ENCODE assay signal across 8 mouse cellular contexts in the genomic region with DNA sequence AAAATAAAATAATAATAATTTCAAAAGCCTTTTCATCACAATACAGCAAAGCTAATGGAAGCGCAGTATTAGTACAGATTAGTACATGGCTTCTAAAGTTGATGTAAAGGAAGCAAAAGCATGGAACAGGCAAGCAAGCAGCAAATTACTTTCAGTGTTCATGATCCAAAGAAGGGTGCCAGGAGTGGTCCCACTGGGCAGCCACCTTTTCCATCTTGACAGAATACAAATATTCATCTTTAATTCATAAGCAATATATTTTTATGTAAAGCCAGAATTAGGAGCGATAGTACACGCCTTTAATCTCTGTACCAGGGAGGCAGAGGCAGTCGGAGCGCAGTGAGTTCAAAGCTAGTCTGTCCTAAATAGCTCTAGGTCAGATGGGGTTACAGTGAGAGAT. TPM values are rescaled to one million over a fixed set of nuclear protein-coding genes. Genes with fewer than 3 reads are reported as not detected.
DNase-seq lines count a peak whose midpoint lies in the region; ATAC-seq lines count a peak whose summit lies in the region.

No protein-coding gene starts in this region.

- no peak for ATAC-seq in kidney, embryonic 14.5 days (ENCODE audit: low FRiP score, low TSS enrichment)
- ATAC-seq in hindbrain, embryonic 16.5 days: no peak
- peak; percentile 19; the same call in 1 of the 2 replicates for ATAC-seq in midbrain, embryonic 16.5 days

- H3K36me3 ChIP-seq in kidney, embryonic 14.5 days (ENCODE audit: control insufficient read depth, insufficient read depth, low read length): peaks cover 8% of the 10 kb centered on the region
- peaks cover 16% of the 10 kb centered on the region for H3K36me3 ChIP-seq in embryonic facial prominence, embryonic 10.5 days (replicated peaks)
- H3K36me3 ChIP-seq in hindbrain, embryonic 16.5 days (ENCODE audit: control insufficient read depth, insufficient read depth, low read length): peaks cover 2% of the 10 kb centered on the region; the same call in 1 of the 2 replicates
- no peaks in the 10 kb centered on the region for H3K36me3 ChIP-seq in midbrain, embryonic 16.5 days (ENCODE audit: control insufficient read depth, insufficient read depth, low read length)

- peak overlapping the region; percentile 85 for H3K4me2 ChIP-seq in kidney, embryonic 14.5 days (replicated peaks; ENCODE audit: low read depth, low read length)
- H3K4me2 ChIP-seq in hindbrain, embryonic 16.5 days (ENCODE audit: low read length): peak overlapping the region; percentile 85
- peak overlapping the region; percentile 88 for H3K4me2 ChIP-seq in midbrain, embryonic 16.5 days (ENCODE audit: low read length)

- H3K27ac ChIP-seq in kidney, embryonic 14.5 days (ENCODE audit: low read depth, low read length): peak overlapping the region; percentile 90; the same call in 1 of the 2 replicates
- H3K27ac ChIP-seq in embryonic facial prominence, embryonic 10.5 days (replicated peaks): peak overlapping the region; percentile 93
- peak overlapping the region; percentile 76 for H3K27ac ChIP-seq in hindbrain, embryonic 16.5 days (ENCODE audit: low read depth, low read length)
- H3K27ac ChIP-seq in midbrain, embryonic 16.5 days (ENCODE audit: low read length): peak overlapping the region; percentile 94

- peak overlapping the region; percentile 67; the same call in 1 of the 2 replicates for H3K9ac ChIP-seq in kidney, embryonic 14.5 days (ENCODE audit: low read depth, low read length)
- H3K9ac ChIP-seq in hindbrain, embryonic 16.5 days (ENCODE audit: low read depth, low read length): peak overlapping the region; percentile 74
- H3K9ac ChIP-seq in midbrain, embryonic 16.5 days (ENCODE audit: low read depth, low read length): peak overlapping the region; percentile 79

- no peak for DNase-seq in kidney, adult 11 months
- no peak for DNase-seq in embryonic facial prominence, embryonic 10.5 days (ENCODE audit: low spot score)
- DNase-seq in thymus, adult 18-20 months: no peak
- DNase-seq in ovary, adult 18-20 months (ENCODE audit: low spot score): no peak
- DNase-seq in cerebellum, adult 18-20 months: no peak

- WGBS in kidney, embryonic 14.5 days: 75% methylated on average over 5 of the region's 5 CpGs
- WGBS in embryonic facial prominence, embryonic 10.5 days: 81% methylated on average over 5 of the region's 5 CpGs
- WGBS in hindbrain, embryonic 16.5 days: 75% methylated on average over 5 of the region's 5 CpGs
- WGBS in midbrain, embryonic 16.5 days: 56% methylated on average over 5 of the region's 5 CpGs

- H3K4me3 ChIP-seq in kidney, embryonic 14.5 days (ENCODE audit: low read length): peak overlapping the region; percentile 67
- peak overlapping the region; percentile 85 for H3K4me3 ChIP-seq in embryonic facial prominence, embryonic 10.5 days
- H3K4me3 ChIP-seq in hindbrain, embryonic 16.5 days (ENCODE audit: low read length): peak overlapping the region; percentile 72
- H3K4me3 ChIP-seq in midbrain, embryonic 16.5 days (ENCODE audit: low read depth, low read length): peak overlapping the region; percentile 69

- H3K9me3 ChIP-seq in kidney, embryonic 14.5 days (ENCODE audit: control insufficient read depth, low read length): no peaks in the 10 kb centered on the region
- no peaks in the 10 kb centered on the region for H3K9me3 ChIP-seq in embryonic facial prominence, embryonic 10.5 days
- no peaks in the 10 kb centered on the region for H3K9me3 ChIP-seq in hindbrain, embryonic 16.5 days (ENCODE audit: control insufficient read depth, low read length)
- no peaks in the 10 kb centered on the region for H3K9me3 ChIP-seq in midbrain, embryonic 16.5 days (replicated peaks; ENCODE audit: control insufficient read depth, low read length, poor library complexity, severe bottlenecking)

- H3K4me1 ChIP-seq in kidney, embryonic 14.5 days (ENCODE audit: control insufficient read depth, insufficient read depth, low read length): peaks cover 9% of the 10 kb centered on the region
- peaks cover 25% of the 10 kb centered on the region for H3K4me1 ChIP-seq in embryonic facial prominence, embryonic 10.5 days
- H3K4me1 ChIP-seq in hindbrain, embryonic 16.5 days (ENCODE audit: control insufficient read depth, insufficient read depth, low read depth, low read length): peaks cover 12% of the 10 kb centered on the region
- H3K4me1 ChIP-seq in midbrain, embryonic 16.5 days (ENCODE audit: control insufficient read depth, insufficient read depth, low read length): peaks cover 6% of the 10 kb centered on the region; the same call in 1 of the 2 replicates

- no peaks in the 10 kb centered on the region for H3K27me3 ChIP-seq in kidney, embryonic 14.5 days (ENCODE audit: control insufficient read depth, insufficient read depth, low read length)
- H3K27me3 ChIP-seq in embryonic facial prominence, embryonic 10.5 days (replicated peaks; ENCODE audit: low read depth, poor library complexity, severe bottlenecking): no peaks in the 10 kb centered on the region
- H3K27me3 ChIP-seq in hindbrain, embryonic 16.5 days (replicated peaks; ENCODE audit: control insufficient read depth, insufficient read depth, low read length): no peaks in the 10 kb centered on the region
- no peaks in the 10 kb centered on the region for H3K27me3 ChIP-seq in midbrain, embryonic 16.5 days (ENCODE audit: control insufficient read depth, insufficient read depth, low read depth, low read length)

RNA-seq across cellular contexts. Expression of a gene that starts 5.9 kb away (rescaled TPM):
- polyA plus RNA-seq in kidney, embryonic 14.5 days (2014; fragmentation: Nextera tagmentation; extraction: Ambion mirVana): 6.2 TPM in 2 replicates
- 3.6 and 4.0 TPM in 2 replicates for polyA plus RNA-seq in embryonic facial prominence, embryonic 10.5 days (2016; fragmentation: Nextera tagmentation; extraction: Ambion mirVana)
- 3.9 and 4.9 TPM in 2 replicates for polyA plus RNA-seq in hindbrain, embryonic 16.5 days (2015; fragmentation: Nextera tagmentation; extraction: Ambion mirVana)
- polyA plus RNA-seq in midbrain, embryonic 16.5 days (2015; fragmentation: Nextera tagmentation; extraction: Ambion mirVana): 3.9 and 4.0 TPM in 2 replicates

RNA-seq across cellular contexts. Expression of a gene that starts 7.0 kb away (rescaled TPM):
- polyA plus RNA-seq in kidney, embryonic 14.5 days (2014; fragmentation: Nextera tagmentation; extraction: Ambion mirVana): not detected in 2 replicates
- not detected in 2 replicates for polyA plus RNA-seq in embryonic facial prominence, embryonic 10.5 days (2016; fragmentation: Nextera tagmentation; extraction: Ambion mirVana)
- polyA plus RNA-seq in hindbrain, embryonic 16.5 days (2015; fragmentation: Nextera tagmentation; extraction: Ambion mirVana): 1.5 and 1.8 TPM in 2 replicates
- polyA plus RNA-seq in midbrain, embryonic 16.5 days (2015; fragmentation: Nextera tagmentation; extraction: Ambion mirVana): 0.46 and 1.1 TPM in 2 replicates

RNA-seq across cellular contexts. Expression of a gene that starts 14.1 kb away (rescaled TPM):
- 2.4 and 2.9 TPM in 2 replicates for polyA plus RNA-seq in kidney, embryonic 14.5 days (2014; fragmentation: Nextera tagmentation; extraction: Ambion mirVana)
- polyA plus RNA-seq in embryonic facial prominence, embryonic 10.5 days (2016; fragmentation: Nextera tagmentation; extraction: Ambion mirVana): 7.9 and 15.1 TPM in 2 replicates
- polyA plus RNA-seq in hindbrain, embryonic 16.5 days (2015; fragmentation: Nextera tagmentation; extraction: Ambion mirVana): 24.0 and 24.8 TPM in 2 replicates
- 18.7 TPM in 2 replicates for polyA plus RNA-seq in midbrain, embryonic 16.5 days (2015; fragmentation: Nextera tagmentation; extraction: Ambion mirVana)

RNA-seq across cellular contexts. Expression of a gene that starts 23.8 kb away (rescaled TPM):
- 6.0 and 7.6 TPM in 2 replicates for polyA plus RNA-seq in kidney, embryonic 14.5 days (2014; fragmentation: Nextera tagmentation; extraction: Ambion mirVana)
- polyA plus RNA-seq in embryonic facial prominence, embryonic 10.5 days (2016; fragmentation: Nextera tagmentation; extraction: Ambion mirVana): 9.2 and 10.4 TPM in 2 replicates
- 7.8 and 9.6 TPM in 2 replicates for polyA plus RNA-seq in hindbrain, embryonic 16.5 days (2015; fragmentation: Nextera tagmentation; extraction: Ambion mirVana)
- polyA plus RNA-seq in midbrain, embryonic 16.5 days (2015; fragmentation: Nextera tagmentation; extraction: Ambion mirVana): 7.4 and 9.5 TPM in 2 replicates

RNA-seq across cellular contexts. Expression of a gene that starts 36.4 kb away (rescaled TPM):
- 1,419 and 1,934 TPM in 2 replicates for polyA plus RNA-seq in kidney, embryonic 14.5 days (2014; fragmentation: Nextera tagmentation; extraction: Ambion mirVana)
- 897 and 923 TPM in 2 replicates for polyA plus RNA-seq in embryonic facial prominence, embryonic 10.5 days (2016; fragmentation: Nextera tagmentation; extraction: Ambion mirVana)
- polyA plus RNA-seq in hindbrain, embryonic 16.5 days (2015; fragmentation: Nextera tagmentation; extraction: Ambion mirVana): 320 and 403 TPM in 2 replicates
- polyA plus RNA-seq in midbrain, embryonic 16.5 days (2015; fragmentation: Nextera tagmentation; extraction: Ambion mirVana): 381 and 382 TPM in 2 replicates
